Mouse (Mus musculus) neural tube, embryonic 12.5 days (tissue): ENCODE data around the gene Zfp644. TPM values are rescaled to one million over a fixed set of nuclear protein-coding genes. Genes with fewer than 3 reads are reported as not detected.

Experiments
- ATAC-seq: fragments of 200-750 bp; cut with Nextera tagmentation; 2 replicates; pipeline ENCODE4 v1.8.0; 2017; ENCODE audit warnings: low read depth, mild to moderate bottlenecking, moderate TSS enrichment, moderate library complexity; ENCODE audit not compliant: low FRiP score
- H3K27ac ChIP-seq: fragments of 300-500 bp; sonication (generic); 2 replicates; pipeline ENCODE4 v1.5.1; 2016
- H3K27me3 ChIP-seq: fragments of 300-500 bp; sonication (generic); replicated peaks from 2 replicates; pipeline ENCODE4 v1.6.1; 2016; ENCODE audit warnings: mild to moderate bottlenecking
- H3K36me3 ChIP-seq: fragments of 300-500 bp; sonication (generic); 2 replicates; pipeline ENCODE4 v1.6.1; 2016; ENCODE audit warnings: mild to moderate bottlenecking
- H3K4me1 ChIP-seq: fragments of 300-500 bp; sonication (generic); 2 replicates; pipeline ENCODE4 v1.6.1; 2016
- H3K4me2 ChIP-seq: fragments of 300-500 bp; sonication (generic); replicated peaks from 2 replicates; pipeline ENCODE4 v1.6.1; 2016; ENCODE audit warnings: mild to moderate bottlenecking
- H3K4me3 ChIP-seq: fragments of 300-500 bp; sonication (generic); 2 replicates; pipeline ENCODE4 v1.5.1; 2016
- H3K9ac ChIP-seq: fragments of 300-500 bp; sonication (generic); 2 replicates; pipeline ENCODE4 v1.6.1; 2016; ENCODE audit warnings: mild to moderate bottlenecking
- H3K9me3 ChIP-seq: fragments of 300-500 bp; sonication (generic); 2 replicates; pipeline ENCODE4 v1.6.1; 2016; ENCODE audit warnings: mild to moderate bottlenecking
- WGBS: fragments of 180-500 bp; shearing (Covaris S2); methylation state at CpG from one replicate; pipeline ENCODE4 v1.1.7; 2016; 5-methylcytosine and 5-hydroxymethylcytosine counted together
- polyA plus RNA-seq: library from polyadenylated mRNA; unstranded; fragments of >200 nt; fragmentation: Nextera tagmentation; extraction: Ambion mirVana; gene quantifications from 2 replicates; pipeline ENCODE4 v1.2.1, GENCODE M21; 2016

Zfp644 gene
- polyA plus RNA-seq, 1 experiment from 2014 or later, result 63.3 TPM

- Histone ChIP-seq H3K9me3 (no peaks in the 10 kb centered on the region), H3K4me3 (no peak overlapping the region), H3K9ac (no peak overlapping the region), H3K27ac (no peak overlapping the region), H3K4me2 (no peak overlapping the region), H3K36me3 (peaks cover 8% of the 10 kb centered on the region), H3K27me3 (no peaks in the 10 kb centered on the region), H3K4me1 (no peaks in the 10 kb centered on the region)
- 91% methylated on average over 4 of the region's 4 CpGs for WGBS
- no peak for ATAC-seq
Measured at GRCm38 (mm10) chr5:106652220-106652753, 44.8 kb downstream of the Zfp644 start.

GRCm38 (mm10) chr5:106649995-106650394 lies 47.1 kb downstream of the Zfp644 start:
- Histone ChIP-seq H3K4me1 (no peaks in the 10 kb centered on the region), H3K4me2 (no peak overlapping the region), H3K4me3 (no peak overlapping the region), H3K9me3 (no peaks in the 10 kb centered on the region), H3K27me3 (no peaks in the 10 kb centered on the region), H3K9ac (no peak overlapping the region), H3K27ac (no peak overlapping the region), H3K36me3 (peaks cover 7% of the 10 kb centered on the region)
- no peak for ATAC-seq

- Histone ChIP-seq H3K4me1 (no peaks in the 10 kb centered on the region), H3K9me3 (no peaks in the 10 kb centered on the region), H3K27ac (no peak overlapping the region), H3K27me3 (no peaks in the 10 kb centered on the region), H3K4me2 (no peak overlapping the region), H3K4me3 (no peak overlapping the region), H3K36me3 (0 out of 2 replicates have a peak, but pooled peaks cover 4% of the 10 kb centered on the region), H3K9ac (no peak overlapping the region)
- ATAC-seq, result no peak
Measured at GRCm38 (mm10) chr5:106649441-106649840, 47.6 kb downstream of the Zfp644 start.

- Histone ChIP-seq H3K27ac (no peak overlapping the region), H3K9ac (no peak overlapping the region), H3K4me2 (no peak overlapping the region), H3K27me3 (no peaks in the 10 kb centered on the region), H3K4me3 (no peak overlapping the region), H3K9me3 (no peaks in the 10 kb centered on the region), H3K36me3 (no peaks in the 10 kb centered on the region), H3K4me1 (no peaks in the 10 kb centered on the region; the same call in 1 of the 2 replicates)
- 89% methylated on average over 4 of the region's 4 CpGs for WGBS
- no peak for ATAC-seq
Measured at GRCm38 (mm10) chr5:106643434-106643833, 53.7 kb downstream of the Zfp644 start.

GRCm38 (mm10) chr5:106641876-106642275 lies 55.2 kb downstream of the Zfp644 start:
- Histone ChIP-seq H3K4me3 (no peak overlapping the region), H3K9me3 (no peaks in the 10 kb centered on the region), H3K27ac (no peak overlapping the region), H3K4me2 (no peak overlapping the region), H3K4me1 (no peaks in the 10 kb centered on the region; the same call in 1 of the 2 replicates), H3K27me3 (no peaks in the 10 kb centered on the region), H3K9ac (no peak overlapping the region), H3K36me3 (peaks cover 12% of the 10 kb centered on the region)
- ATAC-seq, result no peak
- WGBS, result 82% methylated on average over 3 of the region's 3 CpGs

- Histone ChIP-seq H3K4me3 (no peak overlapping the region), H3K36me3 (peaks cover 26% of the 10 kb centered on the region), H3K9me3 (no peaks in the 10 kb centered on the region), H3K9ac (no peak overlapping the region), H3K27me3 (no peaks in the 10 kb centered on the region), H3K4me2 (no peak overlapping the region), H3K27ac (no peak overlapping the region), H3K4me1 (no peaks in the 10 kb centered on the region; the same call in 1 of the 2 replicates)
- whole genome bisulfite sequencing, result 81% methylated on average over 5 of the region's 5 CpGs
- ATAC-seq, result no peak
Measured at GRCm38 (mm10) chr5:106640235-106640809, 56.8 kb downstream of the Zfp644 start.

- Histone ChIP-seq H3K9me3 (no peaks in the 10 kb centered on the region), H3K27ac (no peak overlapping the region), H3K4me2 (no peak overlapping the region), H3K4me1 (no peaks in the 10 kb centered on the region; the same call in 1 of the 2 replicates), H3K36me3 (peaks cover 33% of the 10 kb centered on the region), H3K4me3 (no peak overlapping the region), H3K27me3 (no peaks in the 10 kb centered on the region), H3K9ac (no peak overlapping the region)
- ATAC-seq, result no peak
- WGBS, result 97% methylated on average over 2 of the region's 2 CpGs
Measured at GRCm38 (mm10) chr5:106639627-106640026, 57.5 kb downstream of the Zfp644 start.

- no peak overlapping the region for H3K27ac ChIP-seq
- H3K9ac ChIP-seq, result no peak overlapping the region
- no peak for ATAC-seq
- H3K4me1 ChIP-seq, result no peaks in the 10 kb centered on the region
- H3K36me3 ChIP-seq, result peaks cover 40% of the 10 kb centered on the region
- WGBS, result 94% methylated on average over 13 of the region's 13 CpGs
- H3K4me3 ChIP-seq, result no peak overlapping the region
- no peaks in the 10 kb centered on the region for H3K9me3 ChIP-seq
- H3K27me3 ChIP-seq, result no peaks in the 10 kb centered on the region
- H3K4me2 ChIP-seq, result no peak overlapping the region
Measured at GRCm38 (mm10) chr5:106636423-106636946, 60.6 kb downstream of the Zfp644 start.

GRCm38 (mm10) chr5:106628369-106629149 lies 68.5 kb downstream of the Zfp644 start:
- Histone ChIP-seq H3K4me3 (no peak overlapping the region), H3K4me2 (no peak overlapping the region), H3K27ac (no peak overlapping the region), H3K9ac (no peak overlapping the region), H3K27me3 (no peaks in the 10 kb centered on the region), H3K9me3 (no peaks in the 10 kb centered on the region), H3K4me1 (peaks cover 3% of the 10 kb centered on the region; the same call in 1 of the 2 replicates), H3K36me3 (peaks cover 11% of the 10 kb centered on the region; the same call in 1 of the 2 replicates)
- ATAC-seq, result no peak
- WGBS, result 74% methylated on average over 8 of the region's 8 CpGs

GRCm38 (mm10) chr5:106623337-106623736 lies 73.8 kb downstream of the Zfp644 start:
- ATAC-seq, result no peak
- Histone ChIP-seq H3K9me3 (no peaks in the 10 kb centered on the region), H3K27ac (no peak overlapping the region), H3K27me3 (no peaks in the 10 kb centered on the region), H3K4me1 (peaks cover 2% of the 10 kb centered on the region; the same call in 1 of the 2 replicates), H3K4me2 (no peak overlapping the region), H3K9ac (no peak overlapping the region), H3K36me3 (peaks cover 18% of the 10 kb centered on the region; the same call in 1 of the 2 replicates), H3K4me3 (no peak overlapping the region)
- WGBS, result 94% methylated on average over 4 of the region's 4 CpGs

GRCm38 (mm10) chr5:106622193-106622592 lies 74.9 kb downstream of the Zfp644 start:
- Histone ChIP-seq H3K36me3 (peaks cover 18% of the 10 kb centered on the region; the same call in 1 of the 2 replicates), H3K9ac (no peak overlapping the region), H3K27ac (no peak overlapping the region), H3K9me3 (no peaks in the 10 kb centered on the region), H3K27me3 (no peaks in the 10 kb centered on the region), H3K4me3 (no peak overlapping the region), H3K4me1 (no peaks in the 10 kb centered on the region), H3K4me2 (no peak overlapping the region)
- ATAC-seq, result no peak
- 93% methylated on average over 5 of the region's 5 CpGs for WGBS

GRCm38 (mm10) chr5:106620446-106620845 lies 76.6 kb downstream of the Zfp644 start:
- Histone ChIP-seq H3K9ac (no peak overlapping the region), H3K4me1 (no peaks in the 10 kb centered on the region), H3K27me3 (no peaks in the 10 kb centered on the region), H3K4me3 (no peak overlapping the region), H3K4me2 (no peak overlapping the region), H3K9me3 (no peaks in the 10 kb centered on the region), H3K27ac (no peak overlapping the region), H3K36me3 (peaks cover 18% of the 10 kb centered on the region; the same call in 1 of the 2 replicates)
- 95% methylated on average over 6 of the region's 6 CpGs for WGBS
- ATAC-seq, result no peak
